Comparison of ENCODE assay signal across 9 mouse cellular contexts in genomic region chr4:155344716-155345607, GRCm38 (mm10). TPM values are rescaled to one million over a fixed set of nuclear protein-coding genes. Genes with fewer than 3 reads are reported as not detected.
A peak's percentile ranks its signal among the peaks of the same experiment; 100 is the strongest.
DNase-seq lines count a peak whose midpoint lies in the region; ATAC-seq and TF ChIP-seq lines count a peak whose summit lies in the region.
"Had no signal": no experiment of that assay in that cellular context is flagged by ENCODE, and none has a peak within 500 bp of the region (broad histone marks: within the 10 kb centered on the region; RNA-seq: fewer than 3 reads in every experiment).

No protein-coding gene starts in this region.

- no peaks in the 10 kb centered on the region for H3K36me3 ChIP-seq in forebrain, embryonic 12.5 days (replicated peaks)
- H3K36me3 ChIP-seq in stomach, embryonic 15.5 days: no peaks in the 10 kb centered on the region

- peak overlapping the region; percentile 87 for H3K4me2 ChIP-seq in forebrain, embryonic 12.5 days
- peak overlapping the region; percentile 75 for H3K4me2 ChIP-seq in stomach, embryonic 15.5 days

- H3K27me3 ChIP-seq in forebrain, embryonic 12.5 days: peaks cover 17% of the 10 kb centered on the region
- H3K27me3 ChIP-seq in stomach, embryonic 15.5 days (replicated peaks): peaks cover 20% of the 10 kb centered on the region

- peak overlapping the region; percentile 76 for H3K9ac ChIP-seq in forebrain, embryonic 12.5 days
- H3K9ac ChIP-seq in stomach, embryonic 15.5 days: peak overlapping the region; percentile 23; the same call in 1 of the 2 replicates

- intact Hi-C loops in gastrocnemius, adult 2 months (cut with DNase I): no loop called here

- H3K9me3 ChIP-seq in forebrain, embryonic 12.5 days: no peaks in the 10 kb centered on the region
- H3K9me3 ChIP-seq in stomach, embryonic 15.5 days: no peaks in the 10 kb centered on the region

- WGBS in forebrain, embryonic 12.5 days: 6% methylated on average over 47 of the region's 47 CpGs
- WGBS in stomach, embryonic 15.5 days: 16% methylated on average over 47 of the region's 47 CpGs

- peak; percentile 70 for ATAC-seq in forebrain, embryonic 12.5 days (ENCODE audit: low FRiP score)
- 0 out of 2 replicates have a peak, but pooled peaks have one; percentile 43 for ATAC-seq in stomach, embryonic 15.5 days (ENCODE audit: insufficient read depth, low FRiP score, low read depth)

- H3K4me1 ChIP-seq in forebrain, embryonic 12.5 days: peaks cover 24% of the 10 kb centered on the region
- peaks cover 15% of the 10 kb centered on the region for H3K4me1 ChIP-seq in stomach, embryonic 15.5 days

- H3K27ac ChIP-seq in gastrocnemius, adult 2 months: 0 out of 2 replicates have a peak overlapping the region, but pooled peaks have one; percentile 5
- peak overlapping the region; percentile 82 for H3K27ac ChIP-seq in forebrain, embryonic 12.5 days
- H3K27ac ChIP-seq in stomach, embryonic 15.5 days: no peak overlapping the region

- peak overlapping the region; percentile 71 for H3K4me3 ChIP-seq in gastrocnemius, adult 2 months
- H3K4me3 ChIP-seq in forebrain, embryonic 12.5 days (replicated peaks): peak overlapping the region; percentile 55
- H3K4me3 ChIP-seq in stomach, embryonic 15.5 days (replicated peaks): peak overlapping the region; percentile 45

- DNase-seq in gastrocnemius, adult 2 months: peak; percentile 22
- DNase-seq in gastrocnemius, adult 18-20 months (ENCODE audit: low spot score): no peak
- peak; percentile 16 for DNase-seq in brain, embryonic 18.5 days (ENCODE audit: low read depth, low spot score)
- DNase-seq in layer of hippocampus, adult 18-20 months (ENCODE audit: low spot score in 2 of 2): peak; percentile 37 to 64
- peak; percentile 34 for DNase-seq in mesoderm, embryonic 11.5 days (ENCODE audit: low read depth, low spot score)
- DNase-seq in kidney, postnatal 10 days: no peak

- no peak for TF ChIP-seq CTCF in gastrocnemius, adult 2 months (IDR thresholded peaks at IDR 0.05)

RNA-seq across cellular contexts. Expression of gene Prkcz, which starts 16.2 kb away (rescaled TPM):
- 1 to 10 TPM; 1.1 to 2.1 TPM for total RNA-seq in gastrocnemius, adult 2 months (2021)
- total RNA-seq in gastrocnemius, adult 18-20 months (2021): 1 to 10 TPM; 3.1 to 3.8 TPM
- 26.5 and 26.7 TPM in 2 replicates for polyA plus RNA-seq in forebrain, embryonic 12.5 days (2016; fragmentation: Nextera tagmentation; extraction: Ambion mirVana)
- 100 to 1,000 TPM; 160 to 168 TPM for total RNA-seq in layer of hippocampus, adult 18-20 months (2021)
- polyA plus RNA-seq in stomach, embryonic 15.5 days (2015; fragmentation: Nextera tagmentation; extraction: Ambion mirVana): 17.9 and 18.3 TPM in 2 replicates

RNA-seq across cellular contexts. Expression of gene Gabrd, which starts 53.0 kb away (rescaled TPM):
- total RNA-seq in gastrocnemius, adult 2 months (2021): under 1 TPM; 0.20 TPM
- total RNA-seq in gastrocnemius, adult 18-20 months (2021): under 1 TPM; 0.50 to 0.81 TPM
- not detected in 2 replicates for polyA plus RNA-seq in forebrain, embryonic 12.5 days (2016; fragmentation: Nextera tagmentation; extraction: Ambion mirVana)
- total RNA-seq in layer of hippocampus, adult 18-20 months (2021): 10 to 100 TPM; 26.8 to 27.0 TPM
- 0.06 TPM in 1 of 2 replicates, not detected in the other for polyA plus RNA-seq in stomach, embryonic 15.5 days (2015; fragmentation: Nextera tagmentation; extraction: Ambion mirVana)
- total RNA-seq: heart, adult 18-20 months had no signal

Comparison
In these comparisons a context has a peak if more than half of its experiments do, and no peak if none do; other contexts are left out.
1. DNase-seq: peak in gastrocnemius, adult 2 months (single experiment), brain, embryonic 18.5 days (single experiment), layer of hippocampus, adult 18-20 months (2 of 2) and mesoderm, embryonic 11.5 days (single experiment); none in gastrocnemius, adult 18-20 months (single experiment) and kidney, postnatal 10 days (single experiment).
2. RNA of gene Prkcz, which starts 16.2 kb away (total RNA-seq): 160 to 168 TPM in layer of hippocampus, adult 18-20 months; 3.1 to 3.8 TPM in gastrocnemius, adult 18-20 months and 1.1 to 2.1 TPM in gastrocnemius, adult 2 months; every median in the first group is over 10 times any median in the second.
3. RNA of gene Gabrd, which starts 53.0 kb away (total RNA-seq): 26.8 to 27.0 TPM in layer of hippocampus, adult 18-20 months; 0.50 to 0.81 TPM in gastrocnemius, adult 18-20 months and 0.20 TPM in gastrocnemius, adult 2 months; every median in the first group is over 10 times any median in the second.
4. Peak in every context shown above with its lines, with median percentiles within 50 percentile points of each other: H3K4me3 ChIP-seq.